Mouse (Mus musculus) A20 (cell line): ENCODE data around the gene Eno2.

Experiments used
- DNase-seq: peaks from one replicate; pipeline ENCODE4 v3.0.0-alpha.2; 2011; ENCODE audit warnings: low read depth, low spot score

Eno2 gene

GRCm38 (mm10) chr6:124765951-124766350 lies 3.5 kb downstream of the Eno2 start:
- DNase-seq = no peak

GRCm38 (mm10) chr6:124759259-124759658 lies 10.2 kb downstream of the Eno2 start:
- DNase-seq = peak; percentile 90

GRCm38 (mm10) chr6:124758849-124759232 lies 10.6 kb downstream of the Eno2 start:
- no peak for DNase-seq

- DNase-seq = peak; percentile 38
Measured at GRCm38 (mm10) chr6:124757909-124758848, 11.3 kb downstream of the Eno2 start.

- DNase-seq = peak; percentile 48
Measured at GRCm38 (mm10) chr6:124757351-124757880, 12.1 kb downstream of the Eno2 start.

- peak; percentile 77 for DNase-seq
Measured at GRCm38 (mm10) chr6:124756652-124757350, 12.7 kb downstream of the Eno2 start.

GRCm38 (mm10) chr6:124755831-124756595 lies 13.5 kb downstream of the Eno2 start, which contains the start of the genes Gm45234 and Atn1:
Gene Gm45234, minus strand, starts transcription at chr6:124756021.
Gene Atn1, minus strand, starts transcription at chr6:124756524.
- DNase-seq = peak; percentile 64

GRCm38 (mm10) chr6:124755306-124755705 lies 14.2 kb downstream of the Eno2 start:
- DNase-seq = no peak

GRCm38 (mm10) chr6:124753861-124754260 lies 15.6 kb downstream of the Eno2 start:
- no peak for DNase-seq

GRCm38 (mm10) chr6:124750405-124750804 lies 19.1 kb downstream of the Eno2 start:
- no peak for DNase-seq

GRCm38 (mm10) chr6:124746654-124747632 lies 22.5 kb downstream of the Eno2 start:
- DNase-seq = no peak

- no peak for DNase-seq
Measured at GRCm38 (mm10) chr6:124746296-124746605, 23.2 kb downstream of the Eno2 start.

GRCm38 (mm10) chr6:124745490-124746295 lies 23.8 kb downstream of the Eno2 start:
- DNase-seq = peak; percentile 98

- no peak for DNase-seq
Measured at GRCm38 (mm10) chr6:124744755-124745321, 24.6 kb downstream of the Eno2 start.

GRCm38 (mm10) chr6:124743647-124744046 lies 25.8 kb downstream of the Eno2 start:
- DNase-seq = no peak

- peak; percentile 45 for DNase-seq
Measured at GRCm38 (mm10) chr6:124742839-124743514, 26.5 kb downstream of the Eno2 start.

- no peak for DNase-seq
Measured at GRCm38 (mm10) chr6:124741842-124742241, 27.6 kb downstream of the Eno2 start.

GRCm38 (mm10) chr6:124740888-124741761 lies 28.3 kb downstream of the Eno2 start, which contains the start of gene Grcc10:
Gene Grcc10, minus strand, starts transcription at chr6:124741374.
- peak; percentile 92 for DNase-seq
